Mouse (Mus musculus) mouse trophoblast stem cell (cell line): ENCODE measurements around the gene Gtf2h3.
"Not testable (repeated sequence)": the region's sequence is repeated elsewhere in the genome, so short reads cannot be mapped to it uniquely, and the experiment has no call there.

Experiments used
- in situ Hi-C, 2 experiments: fragments of 300-500 bp; cut with MseI, MboI; formaldehyde crosslinking; loops; 2 replicates in 1 of 2; 3 replicates in 1 of 2; pipeline ENCODE4 v1.15.1; 2025

Gene Gtf2h3

GRCm38 (mm10) chr5:124578633-124579317 is at the start of gene Gtf2h3, which contains the start of gene Eif2b1:
TSS of gene Gtf2h3 (plus strand) at chr5:124579140.
TSS of gene Eif2b1 (minus strand) at chr5:124579131.
- in situ Hi-C loops = no loop called here

GRCm38 (mm10) chr5:124529191-124529651 is 49.7 kb upstream of the Gtf2h3 start:
- in situ Hi-C loops = no loop called here

GRCm38 (mm10) chr5:124529697-124530096 is 49.2 kb upstream of the Gtf2h3 start:
- in situ Hi-C loops = loop anchor here (5.0 to 10.0 kb wide), 2 partner anchors 95 to 97 kb away; partner anchors contain the start of gene Kmt5a (in 1 of the 2)

GRCm38 (mm10) chr5:124530655-124531582 is 48.0 kb upstream of the Gtf2h3 start, which contains the start of gene Rilpl1:
TSS of gene Rilpl1 (minus strand) at chr5:124531391.
- in situ Hi-C loops = loop anchor here (5.0 to 10.0 kb wide), 2 partner anchors 96 to 99 kb away; partner anchors contain the start of gene Kmt5a (in 1 of the 2)

- in situ Hi-C loops = loop anchor here (5.0 to 10.0 kb wide), 2 partner anchors 97 to 99 kb away; partner anchors contain the start of gene Kmt5a (in 1 of the 2)
Measured at GRCm38 (mm10) chr5:124531583-124531930, 47.4 kb upstream of the Gtf2h3 start.

- in situ Hi-C loops = loop anchor here (5.0 to 10.0 kb wide), 2 partner anchors 98 to 100 kb away; partner anchors contain the start of gene Kmt5a (in 1 of the 2)
Measured at GRCm38 (mm10) chr5:124532451-124532850, 46.5 kb upstream of the Gtf2h3 start.

- in situ Hi-C loops = loop anchor here in 1 of 2 experiments (10.0 kb wide), 1 partner anchor 100 kb away; the partner anchor contains the start of gene Kmt5a
Measured at GRCm38 (mm10) chr5:124535016-124535415, 43.9 kb upstream of the Gtf2h3 start.

GRCm38 (mm10) chr5:124536776-124537175 is 42.2 kb upstream of the Gtf2h3 start:
- in situ Hi-C loops = loop anchor here in 1 of 2 experiments (10.0 kb wide), 1 partner anchor 102 kb away; the partner anchor contains the start of gene Kmt5a

- in situ Hi-C loops = loop anchor here in 1 of 2 experiments (10.0 kb wide), 1 partner anchor 104 kb away; the partner anchor contains the start of gene Kmt5a
Measured at GRCm38 (mm10) chr5:124538813-124539792, 39.8 kb upstream of the Gtf2h3 start.

GRCm38 (mm10) chr5:124539905-124540304 is 39.0 kb upstream of the Gtf2h3 start:
- in situ Hi-C loops = loop anchor here in 1 of 2 experiments (10.0 kb wide), 1 partner anchor 105 kb away; the partner anchor contains the start of gene Kmt5a

GRCm38 (mm10) chr5:124540383-124540786 is 38.6 kb upstream of the Gtf2h3 start, which contains the start of gene Tmed2:
TSS of gene Tmed2 (plus strand) at chr5:124540695.
- in situ Hi-C loops = no loop called here

- in situ Hi-C loops = no loop called here
Measured at GRCm38 (mm10) chr5:124540905-124541601, 37.9 kb upstream of the Gtf2h3 start.

- in situ Hi-C loops = no loop called here
Measured at GRCm38 (mm10) chr5:124541602-124541973, 37.4 kb upstream of the Gtf2h3 start.

GRCm38 (mm10) chr5:124550737-124551136 is 28.2 kb upstream of the Gtf2h3 start:
- in situ Hi-C loops = not testable (repeated sequence)

GRCm38 (mm10) chr5:124551349-124552093 is 27.4 kb upstream of the Gtf2h3 start:
- in situ Hi-C loops = not testable (repeated sequence)

- in situ Hi-C loops = no loop called here
Measured at GRCm38 (mm10) chr5:124552094-124552472, 26.9 kb upstream of the Gtf2h3 start.

GRCm38 (mm10) chr5:124552558-124553307 is 26.2 kb upstream of the Gtf2h3 start, which contains the start of gene Ddx55:
TSS of gene Ddx55 (plus strand) at chr5:124552864.
- in situ Hi-C loops = no loop called here

GRCm38 (mm10) chr5:124553607-124554006 is 25.3 kb upstream of the Gtf2h3 start:
- in situ Hi-C loops = no loop called here
